Mouse (Mus musculus) cerebellum, postnatal 36 days (tissue): ENCODE results near the gene Reps1.

Experiments
- DNase-seq, 2 experiments: peaks; one replicate each; pipeline ENCODE4 v3.0.0; 2021 to 2022; ENCODE audit warnings: mixed read lengths in 2 of 2

The Reps1 gene

DNA sequence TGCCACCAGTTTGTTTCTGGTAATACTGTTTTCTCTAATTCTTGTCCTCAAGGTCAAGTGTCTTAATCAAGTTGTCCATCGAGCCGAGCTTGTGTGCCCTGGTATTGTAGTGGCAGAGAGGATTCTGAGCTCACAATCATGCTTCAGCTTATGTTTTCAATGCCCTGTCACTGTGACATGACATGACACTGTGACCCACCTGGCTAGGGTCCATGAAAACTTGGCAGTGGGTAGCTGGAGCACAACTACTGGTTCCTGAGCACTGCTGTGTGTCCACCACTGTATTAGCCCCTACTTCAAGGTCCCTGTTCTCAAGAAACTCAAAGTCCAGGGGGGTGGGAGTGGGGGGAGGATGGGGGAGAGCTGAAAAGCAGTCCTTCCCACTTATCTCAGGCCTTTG, 85.7 kb downstream of the Reps1 start:
- no peak for DNase-seq

GRCm38 (mm10) chr10:18142231-18142630, 86.6 kb downstream of the Reps1 start:
- no peak for DNase-seq

- DNase-seq, result no peak
These were observed 91.6 kb downstream of the Reps1 start for GRCm38 (mm10) chr10:18147224-18147623.

- no peak for DNase-seq
These were observed 106.8 kb downstream of the Reps1 start for GRCm38 (mm10) chr10:18162435-18162971.
